Mouse (Mus musculus): ENCODE data around the gene Ankrd6.

The Ankrd6 gene

GRCm38 (mm10) chr4:32948696-32949095 is 1.9 kb downstream of the Ankrd6 start:
- no peak for DNase-seq

GRCm38 (mm10) chr4:32947631-32948030 is 3.0 kb downstream of the Ankrd6 start:
- DNase-seq, result no peak

- no peak for DNase-seq
Measured at GRCm38 (mm10) chr4:32940984-32941383, 9.7 kb downstream of the Ankrd6 start.

- no peak for DNase-seq
Measured at GRCm38 (mm10) chr4:32939964-32940363, 10.7 kb downstream of the Ankrd6 start.

GRCm38 (mm10) chr4:32939521-32939920 is 11.1 kb downstream of the Ankrd6 start:
- no peak for DNase-seq

DNA sequence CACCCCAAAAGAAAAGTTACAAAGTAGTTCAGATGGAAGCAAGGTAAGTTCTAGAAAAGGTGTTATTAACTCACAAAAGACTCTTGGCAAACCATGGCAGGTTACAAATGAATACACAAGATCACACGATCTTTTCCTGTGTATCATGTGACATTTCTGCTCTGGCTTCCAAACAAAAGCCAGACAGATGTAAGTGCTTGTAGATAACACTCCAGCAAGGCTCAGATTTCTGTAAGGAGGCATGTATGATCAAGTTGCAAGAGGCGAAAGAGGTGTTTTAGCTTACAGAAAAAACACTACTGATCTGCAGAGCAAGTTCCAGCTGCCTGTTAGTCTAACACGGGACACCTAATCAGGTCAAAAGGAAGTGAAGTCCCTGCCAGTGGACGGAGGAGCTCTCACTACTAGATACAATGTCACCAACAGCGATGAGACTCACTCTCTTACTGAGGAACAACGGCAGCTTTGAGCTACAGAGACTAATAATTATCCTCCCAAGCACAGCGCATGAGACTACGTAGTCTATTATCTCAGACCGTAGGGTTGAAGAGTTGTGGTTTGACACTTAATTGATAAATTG is 13.8 kb downstream of the Ankrd6 start:
- no peak for DNase-seq

DNA sequence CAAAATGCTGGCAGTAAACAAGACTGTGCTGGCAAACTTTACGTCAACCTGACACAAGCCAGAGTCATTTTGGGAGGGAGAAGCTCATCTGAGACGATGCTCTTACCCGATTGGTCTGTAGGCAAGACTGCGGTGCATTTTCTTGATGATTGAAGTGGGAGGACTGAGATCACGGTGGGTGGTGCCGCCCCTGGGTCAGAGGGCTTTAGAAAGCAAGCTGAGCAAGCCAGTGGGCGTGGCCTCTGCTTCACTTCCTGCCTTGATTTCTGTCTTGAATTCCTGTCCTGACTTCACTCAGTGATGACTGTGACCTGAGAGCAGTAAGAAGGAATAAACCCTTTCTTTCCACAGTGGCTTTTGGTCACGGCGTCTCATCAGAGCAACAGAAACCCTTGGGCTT is 18.6 kb downstream of the Ankrd6 start:
- DNase-seq, result no peak

GRCm38 (mm10) chr4:32929750-32930149 is 20.9 kb downstream of the Ankrd6 start:
- DNase-seq, result no peak

DNA sequence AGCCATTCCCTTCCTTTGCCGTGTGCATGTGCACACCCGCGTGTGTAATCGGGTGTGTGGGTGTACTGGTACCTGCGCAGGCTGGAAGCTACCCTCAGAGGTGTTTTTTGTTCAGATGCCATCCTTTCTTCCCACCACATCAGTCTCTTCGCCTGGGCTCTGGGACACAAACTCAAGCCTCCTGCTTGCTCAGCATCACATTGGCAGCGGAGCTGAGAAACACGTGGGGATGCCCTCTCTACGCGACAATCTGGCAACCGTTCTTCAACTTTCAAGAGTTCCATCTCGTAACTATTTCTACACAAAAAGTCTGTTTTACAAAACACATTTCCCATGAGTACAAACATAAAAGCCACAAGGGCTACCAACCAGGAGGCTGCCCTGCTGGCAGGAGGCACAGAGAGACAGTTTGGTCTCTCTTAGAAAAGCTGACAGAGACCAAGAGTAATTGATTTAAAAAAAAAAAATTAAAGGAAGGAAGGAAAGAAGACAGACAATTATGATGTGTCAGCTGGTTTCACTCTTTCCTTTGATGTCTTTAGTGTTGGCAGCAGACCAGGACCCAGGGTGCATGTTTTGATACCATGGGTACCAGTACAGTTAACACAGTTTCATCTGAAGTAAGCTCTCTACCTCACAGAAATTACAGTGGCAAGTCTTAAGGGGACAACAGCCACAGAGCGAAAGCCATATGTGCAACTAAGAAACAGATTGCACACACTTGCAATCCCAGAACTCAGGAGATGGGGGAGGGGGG is 21.8 kb downstream of the Ankrd6 start:
- no peak for DNase-seq

- no peak for DNase-seq
Measured at GRCm38 (mm10) chr4:32923891-32924294, 26.7 kb downstream of the Ankrd6 start.

DNA sequence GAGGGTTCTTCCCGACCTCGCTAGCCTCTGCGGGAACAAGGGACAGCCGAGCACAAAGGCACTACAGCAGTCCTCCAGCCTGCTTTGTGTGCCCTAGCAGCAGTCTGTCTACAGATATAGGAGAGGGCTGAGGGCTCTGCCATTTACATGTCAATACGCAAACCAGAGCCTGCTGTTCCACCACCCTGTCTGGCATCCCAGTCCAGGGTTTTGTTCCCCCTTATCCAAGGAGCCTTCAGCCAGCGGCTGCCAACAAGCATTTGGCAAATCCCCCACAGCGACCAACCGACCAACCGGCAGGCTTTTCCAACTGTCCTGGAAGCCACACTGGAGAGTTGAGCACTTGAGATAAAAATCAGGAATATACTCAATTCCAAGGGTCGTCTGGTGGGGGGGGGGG is 27.2 kb downstream of the Ankrd6 start:
- peak; percentile 10 for DNase-seq

GRCm38 (mm10) chr4:32922871-32923270 is 27.8 kb downstream of the Ankrd6 start:
- DNase-seq, result no peak

GRCm38 (mm10) chr4:32920863-32921262 is 29.8 kb downstream of the Ankrd6 start:
- no peak for DNase-seq

GRCm38 (mm10) chr4:32918571-32918970 is 32.1 kb downstream of the Ankrd6 start:
- DNase-seq, result no peak

- no peak for DNase-seq
Measured at GRCm38 (mm10) chr4:32916689-32917385, 33.8 kb downstream of the Ankrd6 start.

GRCm38 (mm10) chr4:32915928-32916327 is 34.7 kb downstream of the Ankrd6 start:
- no peak for DNase-seq

DNA sequence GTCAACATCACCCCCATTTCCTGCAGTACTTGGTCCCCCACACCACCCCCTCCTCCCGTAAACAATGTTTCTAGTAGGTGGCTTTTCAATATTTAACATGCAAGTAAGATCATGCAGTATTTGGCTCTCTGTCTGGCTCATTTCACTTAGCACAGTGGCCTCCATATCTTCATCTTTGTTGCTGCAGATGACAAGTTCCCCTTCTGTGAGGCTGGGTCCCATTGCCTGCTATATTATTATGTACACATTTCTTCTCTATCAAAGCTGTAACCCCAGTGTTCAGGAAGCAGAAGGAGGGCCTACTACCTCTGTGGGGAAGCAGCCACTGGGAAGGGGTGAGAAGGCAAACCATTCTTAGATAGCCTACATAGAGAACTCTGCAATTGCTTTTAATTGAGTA is 40.6 kb downstream of the Ankrd6 start:
- no peak for DNase-seq

DNA sequence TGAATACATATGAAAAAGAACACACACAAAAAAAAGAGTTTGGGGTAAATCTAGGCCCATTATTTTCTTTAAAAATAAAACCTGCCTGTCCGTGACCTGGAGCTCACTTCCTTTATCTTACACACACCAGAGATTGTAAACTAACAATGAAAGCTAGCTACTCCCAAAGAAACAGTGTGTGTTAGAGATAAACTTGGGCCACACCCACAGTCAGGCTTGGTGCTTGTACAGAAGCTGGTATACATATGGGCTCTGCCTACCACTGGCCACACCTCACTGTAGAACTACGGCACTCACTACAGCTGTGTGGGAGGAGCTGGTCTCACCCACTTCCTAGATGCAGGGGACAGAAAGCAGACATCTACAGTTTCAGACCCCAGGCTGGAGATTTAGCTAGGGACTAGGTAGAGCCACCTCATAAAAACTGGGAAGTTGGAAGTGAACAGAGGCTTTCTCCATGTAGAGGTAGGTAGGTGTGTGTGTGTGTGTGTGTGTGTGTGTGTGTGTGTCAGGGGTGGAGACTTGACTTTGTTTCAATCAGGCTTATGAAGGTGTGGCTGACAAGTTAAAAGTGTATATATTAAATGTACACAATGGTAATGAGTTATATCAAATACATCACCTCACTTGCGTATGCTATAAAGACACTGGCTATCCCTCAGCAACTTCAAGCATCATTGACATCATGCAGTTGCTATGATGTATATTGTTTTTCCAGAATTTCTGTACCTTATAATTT is 41.2 kb downstream of the Ankrd6 start:
- DNase-seq, result no peak

DNA sequence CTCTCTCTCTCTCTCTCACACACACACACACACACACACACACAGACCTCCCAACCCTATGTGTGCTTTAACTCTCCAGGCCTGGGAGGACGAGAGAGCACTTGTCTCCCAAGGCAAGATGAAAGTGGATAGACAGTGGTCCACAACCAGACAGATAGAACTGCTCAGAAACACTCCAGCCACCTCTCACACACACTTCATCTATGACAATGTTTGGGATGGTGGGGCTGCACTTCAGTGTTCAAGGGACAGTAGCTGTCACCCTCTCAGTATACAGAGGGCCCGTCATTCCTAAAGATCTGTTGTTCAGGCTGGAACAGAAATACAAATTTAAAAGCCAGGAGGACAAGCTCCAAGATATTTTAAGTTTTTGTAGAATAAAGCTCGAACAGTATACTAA is 43.0 kb downstream of the Ankrd6 start:
- DNase-seq, result no peak

GRCm38 (mm10) chr4:32906627-32907026 is 44.0 kb downstream of the Ankrd6 start:
- DNase-seq, result no peak

GRCm38 (mm10) chr4:32905913-32906312 is 44.7 kb downstream of the Ankrd6 start:
- DNase-seq, result no peak

DNA sequence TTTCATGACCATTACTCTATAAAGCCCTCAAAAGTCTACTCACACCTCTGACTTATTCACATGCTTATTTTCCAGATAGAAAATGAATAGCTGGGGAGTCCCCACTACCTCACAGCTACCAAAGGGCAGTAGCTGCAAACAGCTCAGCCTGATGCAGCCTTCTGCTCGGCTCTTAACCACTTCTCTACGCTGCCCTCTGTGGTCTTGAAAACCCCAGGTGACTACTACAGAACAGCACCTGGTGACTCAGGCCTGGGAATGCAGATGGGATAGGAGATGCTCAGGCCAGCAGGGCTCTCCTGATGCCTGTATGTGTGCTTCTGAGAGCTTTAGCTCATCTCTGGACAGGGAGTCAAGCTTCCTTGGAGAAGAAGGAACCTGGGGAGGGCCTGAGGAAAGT is 45.3 kb downstream of the Ankrd6 start:
- no peak for DNase-seq

DNA sequence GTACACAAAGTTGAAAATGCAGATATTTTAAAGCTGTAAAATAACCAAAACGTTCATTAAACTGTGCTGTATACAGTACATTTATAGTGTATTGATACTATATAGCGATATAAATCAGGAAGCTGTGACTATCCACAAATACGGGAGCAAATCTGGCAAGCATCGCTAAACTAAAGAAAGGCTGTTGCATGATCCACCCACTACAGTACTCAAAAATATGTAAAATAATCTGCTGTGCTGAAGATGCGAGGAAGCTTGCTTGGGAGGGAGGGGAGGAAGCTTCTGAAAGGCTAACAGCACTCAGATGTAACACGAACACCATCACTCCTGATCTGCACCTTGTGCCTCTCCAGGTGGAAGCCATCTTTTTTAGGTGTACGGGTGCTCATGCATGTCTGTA is 46.8 kb downstream of the Ankrd6 start:
- no peak for DNase-seq

DNA sequence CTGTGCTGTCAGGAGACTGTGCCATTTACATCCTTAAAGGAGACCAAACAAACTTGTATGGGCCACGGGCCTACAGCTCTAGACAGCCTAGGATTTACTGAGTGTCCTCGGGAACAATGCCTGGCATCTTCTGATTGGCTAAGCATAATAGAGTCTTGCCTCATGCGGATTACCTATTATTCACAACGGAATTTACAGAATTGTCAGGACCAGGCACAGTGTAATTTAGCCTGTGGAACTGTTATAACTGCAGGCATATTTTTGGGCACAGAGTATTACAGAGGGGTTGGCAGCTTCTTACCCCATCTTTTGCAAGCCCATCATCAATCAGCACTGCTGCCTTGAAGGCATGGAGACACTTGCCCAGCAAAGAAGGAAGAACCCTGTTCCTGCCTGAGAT is 51.6 kb downstream of the Ankrd6 start:
- no peak for DNase-seq

Measured in cerebellum, adult 9-10 months (tissue).